Mouse (Mus musculus) heart, adult 2 months (tissue): ENCODE measurements around the gene Tubb2a.
"Not testable (repeated sequence)": the region's sequence is repeated elsewhere in the genome, so short reads cannot be mapped to it uniquely, and the experiment has no call there.

Experiments
- CTCF ChIP-seq: fragments of 200-600 bp; IDR thresholded peaks from 2 replicates; pipeline ENCODE4 v1.8.1; 2022; ENCODE audit warnings: antibody characterized with exemption, mild to moderate bottlenecking, moderate library complexity
- EP300 ChIP-seq: fragments of 200-500 bp; IDR thresholded peaks from 2 replicates; pipeline ENCODE4 v1.6.1; 2011; ENCODE audit warnings: low read depth, low read length, control low read depth; ENCODE audit not compliant: insufficient read depth
- POLR2A ChIP-seq: fragments of 200-500 bp; IDR thresholded peaks from 2 replicates; pipeline ENCODE4 v1.6.1; 2011; ENCODE audit warnings: mild to moderate bottlenecking, low read depth, low read length, control low read depth; ENCODE audit not compliant: insufficient read depth

- not testable (repeated sequence) for TF ChIP-seq EP300, CTCF, POLR2A
Measured at GRCm38 (mm10) chr13:34075893-34076292, 1.9 kb downstream of the Tubb2a start.
